Mouse (Mus musculus): ENCODE measurements around the gene Slc6a11. TPM values are rescaled to one million over a fixed set of nuclear protein-coding genes. Genes with fewer than 3 reads are reported as not detected.

Gene Slc6a11
- polyA plus RNA-seq, 1 experiment from 2014 or later: 1.2 TPM

- ATAC-seq (ENCODE audit: low FRiP score): peak; percentile 75
- Histone ChIP-seq H3K4me2 (no peak overlapping the region), H3K4me3 (replicated peaks) (no peak overlapping the region), H3K9ac (no peak overlapping the region), H3K36me3 (replicated peaks) (no peaks in the 10 kb centered on the region), H3K4me1 (peaks cover 5% of the 10 kb centered on the region), H3K27ac (0 out of 2 replicates have a peak overlapping the region, but pooled peaks have one; percentile 19), H3K9me3 (no peaks in the 10 kb centered on the region), H3K27me3 (peaks cover 31% of the 10 kb centered on the region; the same call in 1 of the 2 replicates)
- WGBS: 6% methylated on average over 5 of the region's 5 CpGs
These were observed 119.3 kb downstream of the Slc6a11 start for GRCm38 (mm10) chr6:114250311-114250710.

DNA sequence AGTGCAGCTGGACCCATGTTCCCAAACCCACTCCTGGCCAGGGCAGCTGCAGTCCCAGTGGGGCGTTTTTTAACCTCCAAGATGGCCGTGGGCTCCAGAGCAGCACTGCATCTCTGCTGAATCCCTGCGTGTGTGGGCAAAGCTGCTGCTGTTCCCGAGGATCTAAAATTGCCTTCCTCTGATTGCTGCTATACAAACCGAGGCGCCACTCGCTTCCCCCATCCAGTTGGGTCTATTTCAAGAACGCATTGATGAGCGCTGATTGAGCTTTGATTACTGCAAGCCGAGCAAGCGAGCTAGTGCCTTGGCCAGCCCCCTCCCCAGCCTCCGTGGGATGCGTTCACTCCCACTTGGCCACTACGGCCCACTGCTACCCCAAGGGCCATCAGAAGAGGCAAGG is 123.9 kb downstream of the Slc6a11 start:
- no peak overlapping the region for H3K9ac ChIP-seq
- no peak overlapping the region for H3K4me2 ChIP-seq
- 73% methylated on average over 14 of the region's 14 CpGs for WGBS
- H3K4me1 ChIP-seq: peaks cover 23% of the 10 kb centered on the region
- no peak for ATAC-seq (ENCODE audit: low FRiP score)
- H3K27ac ChIP-seq: peak overlapping the region; percentile 75
- no peaks in the 10 kb centered on the region for H3K9me3 ChIP-seq
- H3K4me3 ChIP-seq (replicated peaks): no peak overlapping the region
- H3K36me3 ChIP-seq (replicated peaks): no peaks in the 10 kb centered on the region
- peaks cover 19% of the 10 kb centered on the region; the same call in 1 of the 2 replicates for H3K27me3 ChIP-seq

DNA sequence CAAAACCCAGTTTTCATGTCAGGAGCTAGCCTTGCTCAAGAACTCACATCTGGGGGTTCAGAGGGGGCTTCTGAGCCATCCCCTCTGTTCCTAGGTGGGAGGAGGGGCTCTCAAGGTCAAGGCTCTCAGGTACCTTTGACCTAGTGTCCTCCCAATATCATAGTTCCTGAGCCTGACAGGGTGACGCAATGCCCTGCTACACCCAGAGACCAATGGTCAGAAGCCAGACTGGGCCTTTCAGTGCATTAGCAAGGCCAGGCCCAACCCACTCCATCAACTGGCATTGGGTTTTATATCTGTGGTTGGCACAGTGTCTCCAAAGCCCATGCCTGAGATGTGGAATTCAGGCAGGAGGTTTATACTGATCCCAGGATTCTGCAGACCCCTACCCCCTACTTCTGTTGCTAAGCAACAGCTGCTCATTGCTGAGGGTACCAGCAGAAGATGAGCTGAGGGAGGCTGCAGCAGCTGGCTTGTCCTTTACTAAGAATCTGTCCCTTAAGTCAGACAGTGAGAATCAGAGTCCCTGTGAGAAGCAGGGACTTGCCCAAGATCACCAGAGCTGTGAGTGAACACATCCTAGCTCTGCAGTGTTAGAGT is 126.8 kb downstream of the Slc6a11 start:
- peak; percentile 42; the same call in 1 of the 2 replicates for ATAC-seq (ENCODE audit: low FRiP score)
- H3K4me1 ChIP-seq: peaks cover 30% of the 10 kb centered on the region
- WGBS: 76% methylated on average over 1 of the region's 1 CpGs
- 0 out of 2 replicates have a peak, but pooled peaks cover 3% of the 10 kb centered on the region for H3K27me3 ChIP-seq
- H3K27ac ChIP-seq: peak overlapping the region; percentile 58
- H3K36me3 ChIP-seq (replicated peaks): no peaks in the 10 kb centered on the region
- no peak overlapping the region for H3K4me2 ChIP-seq
- H3K9me3 ChIP-seq: no peaks in the 10 kb centered on the region
- no peak overlapping the region for H3K4me3 ChIP-seq (replicated peaks)
- H3K9ac ChIP-seq: no peak overlapping the region

DNA sequence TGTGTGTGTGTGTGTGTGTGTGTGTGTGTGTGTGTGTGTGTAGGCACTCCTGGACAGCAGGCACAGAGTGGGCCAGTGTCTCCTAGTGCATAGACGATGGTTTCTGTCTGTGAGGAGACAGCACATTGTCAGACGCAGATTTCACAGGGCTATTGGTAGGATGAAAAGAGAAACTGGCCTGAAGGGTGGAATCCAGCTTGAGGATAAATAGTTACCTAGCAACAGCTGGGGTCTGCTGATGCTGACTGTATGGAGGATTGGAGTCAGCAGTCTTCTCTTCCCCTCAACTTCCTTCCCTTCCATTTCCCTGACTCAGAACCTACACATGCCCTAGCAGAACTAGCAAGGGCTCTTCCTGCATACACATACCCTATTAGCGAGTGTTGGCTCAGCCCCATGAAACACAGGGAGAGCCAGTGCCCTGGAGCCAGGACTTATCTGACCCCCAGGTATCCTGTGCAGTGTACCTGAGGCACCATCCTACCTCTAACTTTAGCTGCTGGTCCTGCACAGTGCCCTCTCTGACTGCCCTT is 127.7 kb downstream of the Slc6a11 start:
- Histone ChIP-seq H3K9ac (no peak overlapping the region), H3K4me3 (replicated peaks) (no peak overlapping the region), H3K4me1 (peaks cover 31% of the 10 kb centered on the region), H3K27ac (peak overlapping the region; percentile 58; the same call in 1 of the 2 replicates), H3K36me3 (replicated peaks) (no peaks in the 10 kb centered on the region), H3K27me3 (0 out of 2 replicates have a peak, but pooled peaks cover 3% of the 10 kb centered on the region), H3K4me2 (no peak overlapping the region), H3K9me3 (no peaks in the 10 kb centered on the region)
- WGBS: 46% methylated on average over 3 of the region's 3 CpGs
- no peak for ATAC-seq (ENCODE audit: low FRiP score)

DNA sequence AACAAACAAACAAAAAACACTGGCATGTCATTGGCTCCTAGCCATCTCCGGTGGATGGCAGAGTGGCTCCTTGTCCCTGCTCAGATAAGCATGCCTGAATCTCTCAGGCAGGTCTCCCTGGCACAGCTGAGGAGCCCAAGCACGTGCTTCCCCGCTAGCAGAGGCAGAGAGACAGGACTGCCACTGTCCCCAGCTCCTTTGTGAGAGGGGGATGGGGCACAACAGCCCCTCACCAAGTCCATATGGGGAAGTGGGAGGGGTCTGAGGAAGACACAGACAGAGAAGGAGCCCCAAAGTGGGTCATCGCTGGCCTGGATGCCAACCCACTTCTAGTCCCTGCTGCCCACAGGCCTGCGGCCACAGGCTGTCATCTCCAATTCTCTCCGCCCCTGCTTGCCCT is 130.6 kb downstream of the Slc6a11 start:
- Histone ChIP-seq H3K4me2 (no peak overlapping the region), H3K36me3 (replicated peaks) (no peaks in the 10 kb centered on the region), H3K27ac (no peak overlapping the region), H3K4me3 (replicated peaks) (no peak overlapping the region), H3K9ac (peak overlapping the region; percentile 38; the same call in 1 of the 2 replicates), H3K4me1 (peaks cover 45% of the 10 kb centered on the region), H3K9me3 (no peaks in the 10 kb centered on the region), H3K27me3 (0 out of 2 replicates have a peak, but pooled peaks cover 3% of the 10 kb centered on the region)
- WGBS: 58% methylated on average over 6 of the region's 6 CpGs
- ATAC-seq (ENCODE audit: low FRiP score): peak; percentile 44; the same call in 1 of the 2 replicates

DNA sequence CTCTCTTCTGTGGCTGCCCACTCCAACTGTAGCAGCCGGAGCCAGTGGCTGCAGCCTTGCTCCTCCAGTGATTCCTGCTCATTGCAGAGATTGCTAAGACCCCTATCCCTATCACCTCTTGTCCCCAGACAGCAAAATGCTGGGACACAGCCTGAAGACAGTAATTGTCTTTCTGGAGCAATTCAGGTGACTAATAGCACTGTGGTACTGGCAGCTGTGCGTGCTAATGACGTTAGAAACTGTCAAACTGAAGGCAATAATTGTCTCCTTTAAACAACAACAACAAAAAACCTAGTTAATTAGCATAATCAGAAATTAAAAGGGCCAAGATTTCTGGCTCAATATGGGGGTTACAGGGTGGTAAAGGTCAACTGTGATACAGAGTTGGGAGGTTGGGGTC is 133.0 kb downstream of the Slc6a11 start:
- Histone ChIP-seq H3K4me3 (replicated peaks) (no peak overlapping the region), H3K9me3 (no peaks in the 10 kb centered on the region), H3K4me1 (peaks cover 35% of the 10 kb centered on the region), H3K4me2 (no peak overlapping the region; the same call in 1 of the 2 replicates), H3K27me3 (0 out of 2 replicates have a peak, but pooled peaks cover 3% of the 10 kb centered on the region), H3K27ac (peak overlapping the region; percentile 10), H3K36me3 (replicated peaks) (no peaks in the 10 kb centered on the region), H3K9ac (no peak overlapping the region)
- peak; percentile 31; the same call in 1 of the 2 replicates for ATAC-seq (ENCODE audit: low FRiP score)
- 31% methylated on average over 3 of the region's 3 CpGs for WGBS

GRCm38 (mm10) chr6:114264426-114264825 is 133.4 kb downstream of the Slc6a11 start:
- Histone ChIP-seq H3K9ac (no peak overlapping the region), H3K4me1 (peaks cover 34% of the 10 kb centered on the region), H3K4me2 (no peak overlapping the region; the same call in 1 of the 2 replicates), H3K9me3 (no peaks in the 10 kb centered on the region), H3K4me3 (replicated peaks) (no peak overlapping the region), H3K36me3 (replicated peaks) (no peaks in the 10 kb centered on the region), H3K27me3 (0 out of 2 replicates have a peak, but pooled peaks cover 2% of the 10 kb centered on the region), H3K27ac (peak overlapping the region; percentile 25)
- WGBS: 56% methylated on average over 5 of the region's 5 CpGs
- ATAC-seq (ENCODE audit: low FRiP score): no peak

- no peaks in the 10 kb centered on the region for H3K9me3 ChIP-seq
- no peak overlapping the region for H3K9ac ChIP-seq
- no peak overlapping the region for H3K27ac ChIP-seq
- no peaks in the 10 kb centered on the region for H3K36me3 ChIP-seq (replicated peaks)
- no peak overlapping the region for H3K4me3 ChIP-seq (replicated peaks)
- peaks cover 31% of the 10 kb centered on the region for H3K4me1 ChIP-seq
- no peak for ATAC-seq (ENCODE audit: low FRiP score)
- H3K27me3 ChIP-seq: peaks cover 8% of the 10 kb centered on the region; the same call in 1 of the 2 replicates
- no peak overlapping the region for H3K4me2 ChIP-seq
These were observed 135.2 kb downstream of the Slc6a11 start for GRCm38 (mm10) chr6:114266273-114266672.

- H3K4me3 ChIP-seq (replicated peaks): no peak overlapping the region
- H3K27ac ChIP-seq: no peak overlapping the region
- H3K27me3 ChIP-seq: peaks cover 8% of the 10 kb centered on the region; the same call in 1 of the 2 replicates
- no peak overlapping the region for H3K4me2 ChIP-seq
- ATAC-seq (ENCODE audit: low FRiP score): no peak
- no peaks in the 10 kb centered on the region for H3K9me3 ChIP-seq
- no peaks in the 10 kb centered on the region for H3K36me3 ChIP-seq (replicated peaks)
- 24% methylated on average over 4 of the region's 4 CpGs for WGBS
- H3K9ac ChIP-seq: no peak overlapping the region
- peaks cover 23% of the 10 kb centered on the region for H3K4me1 ChIP-seq
These were observed 136.9 kb downstream of the Slc6a11 start for GRCm38 (mm10) chr6:114267979-114268378.

GRCm38 (mm10) chr6:114269589-114269988 is 138.5 kb downstream of the Slc6a11 start:
- H3K4me1 ChIP-seq: peaks cover 27% of the 10 kb centered on the region
- no peak overlapping the region for H3K27ac ChIP-seq
- no peak overlapping the region for H3K4me2 ChIP-seq
- H3K36me3 ChIP-seq (replicated peaks): no peaks in the 10 kb centered on the region
- H3K9ac ChIP-seq: no peak overlapping the region
- ATAC-seq (ENCODE audit: low FRiP score): no peak
- H3K4me3 ChIP-seq (replicated peaks): no peak overlapping the region
- 92% methylated on average over 2 of the region's 2 CpGs for WGBS
- H3K27me3 ChIP-seq: peaks cover 10% of the 10 kb centered on the region; the same call in 1 of the 2 replicates
- no peaks in the 10 kb centered on the region for H3K9me3 ChIP-seq

DNA sequence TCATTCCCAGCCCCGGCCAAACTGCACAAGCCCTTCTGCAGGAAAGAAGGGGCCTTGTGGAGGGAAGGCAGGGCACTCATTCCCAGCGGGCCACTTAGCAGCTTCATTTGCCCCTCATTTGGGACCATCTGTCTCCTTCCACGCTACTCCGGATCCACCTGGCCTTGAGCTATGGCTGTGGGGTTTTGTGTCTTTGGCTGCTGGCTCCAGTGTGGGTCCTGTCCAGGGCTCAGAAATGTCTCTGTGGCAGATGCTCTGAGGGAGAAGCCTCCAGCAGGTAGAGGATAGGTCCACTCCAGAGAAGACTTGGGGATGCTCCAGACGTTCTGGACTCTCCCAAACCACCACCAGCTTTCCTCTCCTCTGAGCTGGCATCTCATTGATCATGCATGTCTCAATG is 139.8 kb downstream of the Slc6a11 start:
- Histone ChIP-seq H3K4me2 (no peak overlapping the region), H3K4me3 (replicated peaks) (no peak overlapping the region), H3K9me3 (no peaks in the 10 kb centered on the region), H3K4me1 (peaks cover 30% of the 10 kb centered on the region), H3K27me3 (peaks cover 10% of the 10 kb centered on the region; the same call in 1 of the 2 replicates), H3K9ac (no peak overlapping the region), H3K27ac (no peak overlapping the region), H3K36me3 (replicated peaks) (no peaks in the 10 kb centered on the region)
- ATAC-seq (ENCODE audit: low FRiP score): no peak
- 77% methylated on average over 5 of the region's 5 CpGs for WGBS

DNA sequence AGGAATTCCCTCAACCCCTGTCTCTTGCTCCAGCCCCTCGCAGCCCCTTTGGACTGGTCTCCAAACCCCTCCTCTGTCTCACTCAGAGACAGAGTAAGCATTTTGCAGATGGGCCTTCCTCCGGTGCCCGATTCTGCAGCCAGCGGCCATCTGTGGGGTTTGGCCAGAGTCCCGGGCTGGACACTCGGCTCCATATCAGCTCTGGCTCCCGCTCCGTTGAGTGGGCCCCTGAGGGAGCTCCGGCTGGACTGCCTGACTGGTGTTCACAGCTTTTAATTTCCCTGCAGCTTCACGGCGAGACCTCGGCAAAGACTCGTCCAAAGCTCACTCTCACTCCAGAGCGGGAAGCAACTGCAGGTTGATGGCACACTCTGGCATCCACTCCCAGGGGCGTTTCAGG is 141.2 kb downstream of the Slc6a11 start:
- Histone ChIP-seq H3K4me1 (peaks cover 30% of the 10 kb centered on the region), H3K4me2 (no peak overlapping the region), H3K9ac (no peak overlapping the region), H3K9me3 (no peaks in the 10 kb centered on the region), H3K36me3 (replicated peaks) (no peaks in the 10 kb centered on the region), H3K27me3 (peaks cover 10% of the 10 kb centered on the region; the same call in 1 of the 2 replicates), H3K27ac (no peak overlapping the region), H3K4me3 (replicated peaks) (no peak overlapping the region)
- ATAC-seq (ENCODE audit: low FRiP score): no peak
- WGBS: 87% methylated on average over 15 of the region's 15 CpGs

Data from forebrain, embryonic 12.5 days (tissue).